Mouse (Mus musculus) erythroid progenitor cell, adult 5-6 weeks (primary cell): ENCODE results near the gene Olfr603. TPM values are rescaled to one million over a fixed set of nuclear protein-coding genes. Genes with fewer than 3 reads are reported as not detected.
"Not testable (repeated sequence)": the region's sequence is repeated elsewhere in the genome, so short reads cannot be mapped to it uniquely, and the experiment has no call there.

Experiments used
- ATAC-seq: replicated peaks from 2 replicates; pipeline ENCODE4 v1.8.0; 2016; ENCODE audit warnings: moderate number of reproducible peaks, mild to moderate bottlenecking, moderate TSS enrichment, inconsistent platforms; ENCODE audit not compliant: poor library complexity, low FRiP score, severe bottlenecking
- total RNA-seq, 2 experiments: library from RNA; stranded (forward) in 1 of 2; stranded (reverse) in 1 of 2; fragments of 150-400 nt in 1 of 2; fragments of 186-747, 209-891 nt in 1 of 2; gene quantifications; 2 replicates each; pipeline versions ENCODE4 v1.2.3 to v1.2.4; 2015 to 2017; ENCODE audit warnings: low replicate concordance in 2 of 2

Gene Olfr603
- not detected in 2 replicates for total RNA-seq (2015; ENCODE audit: low replicate concordance)
- not detected in 2 replicates for total RNA-seq (2017; ENCODE audit: low replicate concordance)

DNA sequence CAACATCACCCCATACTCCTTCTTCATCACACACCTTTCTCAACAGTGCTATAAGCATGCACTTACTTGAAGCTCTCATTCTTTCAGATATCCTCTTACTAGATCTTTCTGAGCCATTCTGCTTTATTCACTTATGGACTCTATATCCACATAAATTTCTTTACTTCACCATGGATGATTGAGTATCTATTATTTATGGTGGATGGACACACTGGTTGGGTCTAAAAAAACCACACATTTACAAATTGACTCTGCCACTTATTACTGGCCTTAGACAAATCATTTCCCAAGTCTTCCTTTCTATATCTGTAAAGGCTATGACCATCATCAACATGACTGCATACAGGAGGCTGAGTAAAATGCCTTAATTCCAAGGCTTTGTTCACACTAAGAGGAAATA is at the start of gene Olfr603:
Gene Olfr603, minus strand, starts transcription at position 101 of the 400 bp plus-strand sequence.
- ATAC-seq: no peak

DNA sequence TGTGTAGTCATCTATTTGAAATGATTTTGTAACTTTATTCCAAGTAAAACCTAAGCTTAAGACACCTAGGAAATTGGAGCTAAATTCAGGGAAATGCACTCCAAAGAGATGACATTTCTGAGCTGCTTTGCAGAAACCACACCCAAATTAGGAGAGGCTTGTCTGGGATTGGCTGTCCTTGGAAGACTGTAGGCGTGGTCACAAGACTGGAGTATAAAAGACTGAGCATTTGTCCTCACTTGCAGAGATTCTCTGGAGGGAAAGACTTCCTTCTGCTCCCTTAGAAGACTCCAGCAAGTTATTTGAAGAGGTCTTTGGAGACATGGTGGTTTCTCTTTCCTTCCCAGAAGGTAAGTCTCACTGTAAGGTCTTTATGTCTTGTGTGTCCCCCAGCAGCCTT is 28.8 kb upstream of the Olfr603 start, which contains the start of gene Usp17lc:
Gene Usp17lc, plus strand, starts transcription at position 301 of the 400 bp plus-strand sequence.
- not testable (repeated sequence) for ATAC-seq

DNA sequence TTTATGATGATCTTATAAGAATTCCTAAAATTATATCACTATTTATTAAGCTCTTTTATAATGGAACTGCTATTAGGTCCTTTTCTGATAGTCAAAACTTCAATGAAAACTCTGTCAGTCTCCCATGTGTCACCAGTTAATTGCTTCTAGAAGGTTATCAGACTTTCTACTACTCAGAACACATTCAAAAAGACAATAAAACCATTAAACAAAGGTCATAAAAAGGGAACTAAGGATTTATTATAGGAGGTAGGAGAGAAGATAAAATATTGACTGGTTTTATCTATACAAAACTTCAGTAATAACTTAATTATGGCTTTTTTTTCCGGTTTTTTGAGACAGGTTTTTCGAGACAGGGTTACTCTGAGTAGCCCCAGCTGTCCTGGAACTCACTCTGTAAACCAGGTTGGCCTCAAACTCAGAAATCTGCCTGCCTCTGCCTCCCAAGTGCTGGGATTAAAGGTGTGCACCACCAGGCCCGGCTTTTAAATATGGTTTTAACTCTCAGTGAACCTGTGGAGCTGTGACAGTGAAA is 20.6 kb upstream of the Olfr603 start:
- not testable (repeated sequence) for ATAC-seq

DNA sequence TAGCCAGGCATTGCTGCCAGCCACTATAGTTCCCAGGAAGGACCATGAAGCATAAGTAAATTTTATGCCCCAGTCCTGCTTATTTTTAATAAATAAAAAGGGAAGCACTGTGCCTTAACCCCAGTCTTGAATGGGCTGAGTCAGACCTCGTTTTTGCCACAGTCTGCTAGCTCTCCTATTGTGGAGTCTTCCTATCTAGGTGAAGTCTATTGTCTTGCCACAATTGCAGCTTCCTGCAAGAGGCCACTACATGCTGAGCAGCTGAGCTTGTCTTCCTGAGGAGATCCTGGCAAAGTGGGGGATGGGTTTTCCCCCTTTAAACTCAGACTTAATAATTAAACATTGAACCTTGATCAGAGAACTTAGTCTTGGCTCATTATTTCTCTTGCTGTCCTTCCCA is 13.0 kb upstream of the Olfr603 start:
- ATAC-seq: no peak

DNA sequence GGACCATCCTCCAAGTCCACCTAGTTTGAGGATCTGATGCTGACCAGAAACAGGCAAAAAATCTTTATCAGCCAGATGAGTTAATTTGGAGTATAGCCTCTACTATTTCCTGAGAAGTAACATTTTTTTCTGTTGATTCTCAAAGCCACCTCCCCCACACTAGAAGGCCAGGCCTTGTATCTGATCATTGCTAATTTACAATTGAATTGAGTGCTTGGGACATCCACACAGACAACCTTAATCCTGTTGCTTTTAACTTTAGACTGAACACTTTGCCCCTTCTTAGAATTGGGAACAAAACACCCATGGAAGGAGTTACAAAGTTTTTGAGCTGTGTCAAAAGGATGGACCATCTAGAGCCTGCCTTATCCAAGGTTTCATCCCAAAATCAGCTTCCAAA is 11.8 kb upstream of the Olfr603 start:
- no peak for ATAC-seq

- no peak for ATAC-seq
Observed at GRCm38 (mm10) chr7:103362555-103362954, 23.4 kb downstream of the Olfr603 start, which contains the start of gene Olfr601. Olfr601 (minus strand) TSS chr7:103362655.

- ATAC-seq: no peak
Observed at GRCm38 (mm10) chr7:103349569-103349968, 36.4 kb downstream of the Olfr603 start, which contains the start of gene Olfr600. Olfr600 (minus strand) TSS chr7:103349669.

GRCm38 (mm10) chr7:103335617-103336016 is 50.4 kb downstream of the Olfr603 start, which contains the start of gene Olfr599:
Olfr599 (plus strand) TSS chr7:103335917.
- no peak for ATAC-seq

Other genes starting within 250 kb of the Olfr603 start
- not detected in 2 replicates for gene Olfr588-ps1, start 245.3 kb downstream of the Olfr603 start, total RNA-seq (2015; ENCODE audit: low replicate concordance)
- 0.39 TPM in 1 of 2 replicates, not detected in the other for gene Olfr588-ps1, start 245.3 kb downstream of the Olfr603 start, total RNA-seq (2017; ENCODE audit: low replicate concordance)
- gene Olfr589, start 229.8 kb downstream of the Olfr603 start, total RNA-seq (2015; ENCODE audit: low replicate concordance): not detected in 2 replicates
- not detected in 2 replicates for gene Olfr589, start 229.8 kb downstream of the Olfr603 start, total RNA-seq (2017; ENCODE audit: low replicate concordance)
- not detected in 2 replicates for gene Olfr591, start 207.8 kb downstream of the Olfr603 start, total RNA-seq (2015; ENCODE audit: low replicate concordance)
- gene Olfr591, start 207.8 kb downstream of the Olfr603 start, total RNA-seq (2017; ENCODE audit: low replicate concordance): not detected in 2 replicates
- not detected in 2 replicates for gene Olfr592, start 201.4 kb downstream of the Olfr603 start, total RNA-seq (2015; ENCODE audit: low replicate concordance)
- not detected in 2 replicates for gene Olfr592, start 201.4 kb downstream of the Olfr603 start, total RNA-seq (2017; ENCODE audit: low replicate concordance)
- not detected in 2 replicates for gene Olfr593, start 174.3 kb downstream of the Olfr603 start, total RNA-seq (2015; ENCODE audit: low replicate concordance)
- not detected in 2 replicates for gene Olfr593, start 174.3 kb downstream of the Olfr603 start, total RNA-seq (2017; ENCODE audit: low replicate concordance)
- not detected in 2 replicates for gene Olfr594, start 169.2 kb downstream of the Olfr603 start, total RNA-seq (2015; ENCODE audit: low replicate concordance)
- gene Olfr594, start 169.2 kb downstream of the Olfr603 start, total RNA-seq (2017; ENCODE audit: low replicate concordance): not detected in 2 replicates
- not detected in 2 replicates for gene Usp17ld, start 133.7 kb downstream of the Olfr603 start, total RNA-seq (2015; ENCODE audit: low replicate concordance)
- gene Usp17ld, start 133.7 kb downstream of the Olfr603 start, total RNA-seq (2017; ENCODE audit: low replicate concordance): 0.90 TPM in 1 of 2 replicates, not detected in the other
- not detected in 2 replicates for gene Olfr596, start 80.5 kb downstream of the Olfr603 start, total RNA-seq (2015; ENCODE audit: low replicate concordance)
- gene Olfr596, start 80.5 kb downstream of the Olfr603 start, total RNA-seq (2017; ENCODE audit: low replicate concordance): not detected in 2 replicates
- gene Olfr597, start 69.9 kb downstream of the Olfr603 start, total RNA-seq (2015; ENCODE audit: low replicate concordance): not detected in 2 replicates
- not detected in 2 replicates for gene Olfr597, start 69.9 kb downstream of the Olfr603 start, total RNA-seq (2017; ENCODE audit: low replicate concordance)
- not detected in 2 replicates for gene Olfr598, start 62.6 kb downstream of the Olfr603 start, total RNA-seq (2015; ENCODE audit: low replicate concordance)
- 1.0 TPM in 1 of 2 replicates, not detected in the other for gene Olfr598, start 62.6 kb downstream of the Olfr603 start, total RNA-seq (2017; ENCODE audit: low replicate concordance)
- not detected in 2 replicates for gene Olfr599, start 50.3 kb downstream of the Olfr603 start, total RNA-seq (2015; ENCODE audit: low replicate concordance)
- not detected in 2 replicates for gene Olfr599, start 50.3 kb downstream of the Olfr603 start, total RNA-seq (2017; ENCODE audit: low replicate concordance)
- not detected in 2 replicates for gene Olfr600, start 36.5 kb downstream of the Olfr603 start, total RNA-seq (2015; ENCODE audit: low replicate concordance)
- not detected in 2 replicates for gene Olfr600, start 36.5 kb downstream of the Olfr603 start, total RNA-seq (2017; ENCODE audit: low replicate concordance)
- not detected in 2 replicates for gene Olfr601, start 23.5 kb downstream of the Olfr603 start, total RNA-seq (2015; ENCODE audit: low replicate concordance)
- not detected in 2 replicates for gene Olfr601, start 23.5 kb downstream of the Olfr603 start, total RNA-seq (2017; ENCODE audit: low replicate concordance)
- gene Usp17lc, start 28.9 kb upstream of the Olfr603 start, total RNA-seq (2015; ENCODE audit: low replicate concordance): not detected in 2 replicates
- gene Usp17lc, start 28.9 kb upstream of the Olfr603 start, total RNA-seq (2017; ENCODE audit: low replicate concordance): not detected in 2 replicates
- not detected in 2 replicates for gene Olfr605, start 59.3 kb upstream of the Olfr603 start, total RNA-seq (2015; ENCODE audit: low replicate concordance)
- not detected in 2 replicates for gene Olfr605, start 59.3 kb upstream of the Olfr603 start, total RNA-seq (2017; ENCODE audit: low replicate concordance)
- not detected in 2 replicates for gene Olfr606, start 62.9 kb upstream of the Olfr603 start, total RNA-seq (2015; ENCODE audit: low replicate concordance)
- not detected in 2 replicates for gene Olfr606, start 62.9 kb upstream of the Olfr603 start, total RNA-seq (2017; ENCODE audit: low replicate concordance)
- not detected in 2 replicates for gene Olfr607, start 78.0 kb upstream of the Olfr603 start, total RNA-seq (2015; ENCODE audit: low replicate concordance)
- not detected in 2 replicates for gene Olfr607, start 78.0 kb upstream of the Olfr603 start, total RNA-seq (2017; ENCODE audit: low replicate concordance)
- gene Olfr608, start 83.7 kb upstream of the Olfr603 start, total RNA-seq (2015; ENCODE audit: low replicate concordance): not detected in 2 replicates
- gene Olfr608, start 83.7 kb upstream of the Olfr603 start, total RNA-seq (2017; ENCODE audit: low replicate concordance): not detected in 2 replicates
- not detected in 2 replicates for gene Olfr609, start 111.9 kb upstream of the Olfr603 start, total RNA-seq (2015; ENCODE audit: low replicate concordance)
- not detected in 2 replicates for gene Olfr609, start 111.9 kb upstream of the Olfr603 start, total RNA-seq (2017; ENCODE audit: low replicate concordance)
- not detected in 2 replicates for gene Olfr610, start 125.9 kb upstream of the Olfr603 start, total RNA-seq (2015; ENCODE audit: low replicate concordance)
- not detected in 2 replicates for gene Olfr610, start 125.9 kb upstream of the Olfr603 start, total RNA-seq (2017; ENCODE audit: low replicate concordance)
- gene Olfr611, start 134.7 kb upstream of the Olfr603 start, total RNA-seq (2015; ENCODE audit: low replicate concordance): not detected in 2 replicates
- not detected in 2 replicates for gene Olfr611, start 134.7 kb upstream of the Olfr603 start, total RNA-seq (2017; ENCODE audit: low replicate concordance)
- gene Olfr612, start 156.5 kb upstream of the Olfr603 start, total RNA-seq (2015; ENCODE audit: low replicate concordance): not detected in 2 replicates
- not detected in 2 replicates for gene Olfr612, start 156.5 kb upstream of the Olfr603 start, total RNA-seq (2017; ENCODE audit: low replicate concordance)
- not detected in 2 replicates for gene Olfr613, start 161.9 kb upstream of the Olfr603 start, total RNA-seq (2015; ENCODE audit: low replicate concordance)
- not detected in 2 replicates for gene Olfr613, start 161.9 kb upstream of the Olfr603 start, total RNA-seq (2017; ENCODE audit: low replicate concordance)
- gene Olfr615, start 169.9 kb upstream of the Olfr603 start, total RNA-seq (2015; ENCODE audit: low replicate concordance): not detected in 2 replicates
- not detected in 2 replicates for gene Olfr615, start 169.9 kb upstream of the Olfr603 start, total RNA-seq (2017; ENCODE audit: low replicate concordance)
- gene Olfr616, start 183.0 kb upstream of the Olfr603 start, total RNA-seq (2015; ENCODE audit: low replicate concordance): not detected in 2 replicates
- not detected in 2 replicates for gene Olfr616, start 183.0 kb upstream of the Olfr603 start, total RNA-seq (2017; ENCODE audit: low replicate concordance)
- not detected in 2 replicates for gene Olfr617, start 186.9 kb upstream of the Olfr603 start, total RNA-seq (2015; ENCODE audit: low replicate concordance)
- not detected in 2 replicates for gene Olfr617, start 186.9 kb upstream of the Olfr603 start, total RNA-seq (2017; ENCODE audit: low replicate concordance)
- gene Olfr618, start 203.9 kb upstream of the Olfr603 start, total RNA-seq (2015; ENCODE audit: low replicate concordance): not detected in 2 replicates
- gene Olfr618, start 203.9 kb upstream of the Olfr603 start, total RNA-seq (2017; ENCODE audit: low replicate concordance): not detected in 2 replicates
- gene Olfr619, start 214.4 kb upstream of the Olfr603 start, total RNA-seq (2015; ENCODE audit: low replicate concordance): not detected in 2 replicates
- not detected in 2 replicates for gene Olfr619, start 214.4 kb upstream of the Olfr603 start, total RNA-seq (2017; ENCODE audit: low replicate concordance)
- not detected in 2 replicates for gene Olfr620, start 226.4 kb upstream of the Olfr603 start, total RNA-seq (2015; ENCODE audit: low replicate concordance)
- gene Olfr620, start 226.4 kb upstream of the Olfr603 start, total RNA-seq (2017; ENCODE audit: low replicate concordance): not detected in 2 replicates